Mouse (Mus musculus): Measurements from ENCODE around the gene Sgk2. TPM values are rescaled to one million over a fixed set of nuclear protein-coding genes. Genes with fewer than 3 reads are reported as not detected.

The Sgk2 gene
- polyA plus RNA-seq, 1 experiment from 2014 or later, result 0.09 TPM

DNA sequence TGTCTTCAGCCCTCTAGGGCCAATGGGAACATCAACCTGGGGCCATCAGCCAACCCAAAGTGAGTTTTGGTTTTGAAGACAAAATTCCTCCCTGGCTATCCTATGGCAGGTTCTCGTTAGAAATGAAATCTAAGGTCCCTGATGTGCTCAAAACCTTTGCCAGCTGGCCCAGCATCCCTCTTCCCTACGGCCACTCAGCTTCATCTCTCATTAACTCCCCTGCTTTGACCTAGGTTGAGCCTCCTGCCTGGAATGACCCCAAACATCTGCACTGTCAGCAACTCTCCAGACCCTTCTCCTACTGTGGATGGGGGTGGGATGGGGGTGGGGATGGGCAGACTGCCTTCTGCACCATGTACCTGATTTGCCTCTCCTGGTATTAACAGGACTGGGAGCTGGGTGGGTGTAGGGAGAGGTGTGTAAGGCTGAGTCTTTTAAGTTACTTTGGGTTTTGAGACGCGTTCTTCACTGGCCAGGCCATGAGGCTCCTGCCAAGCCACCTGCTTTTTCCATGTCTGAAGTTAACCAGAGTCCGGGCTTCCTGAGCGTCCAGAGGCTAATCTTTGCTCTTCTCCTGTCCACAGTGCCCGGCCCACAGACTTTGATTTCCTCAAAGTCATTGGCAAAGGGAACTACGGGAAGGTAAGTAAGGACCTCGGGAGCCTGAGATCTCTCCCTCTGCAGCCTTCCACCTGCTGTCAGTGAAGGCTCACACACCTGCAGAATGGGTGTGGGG lies 6.9 kb downstream of the Sgk2 start:
- peaks cover 5% of the 10 kb centered on the region; the same call in 1 of the 2 replicates for H3K4me1 ChIP-seq (replicated peaks)
- H3K27ac ChIP-seq, result no peak overlapping the region
- 86% methylated on average over 9 of the region's 9 CpGs for WGBS
- no peak for ATAC-seq (ENCODE audit: low FRiP score)
- H3K9me3 ChIP-seq, result no peaks in the 10 kb centered on the region
- H3K4me3 ChIP-seq, result no peak overlapping the region
- H3K27me3 ChIP-seq, result 0 out of 2 replicates have a peak, but pooled peaks cover 3% of the 10 kb centered on the region
- H3K9ac ChIP-seq, result no peak overlapping the region
- no peaks in the 10 kb centered on the region for H3K36me3 ChIP-seq
- no peak overlapping the region for H3K4me2 ChIP-seq

DNA sequence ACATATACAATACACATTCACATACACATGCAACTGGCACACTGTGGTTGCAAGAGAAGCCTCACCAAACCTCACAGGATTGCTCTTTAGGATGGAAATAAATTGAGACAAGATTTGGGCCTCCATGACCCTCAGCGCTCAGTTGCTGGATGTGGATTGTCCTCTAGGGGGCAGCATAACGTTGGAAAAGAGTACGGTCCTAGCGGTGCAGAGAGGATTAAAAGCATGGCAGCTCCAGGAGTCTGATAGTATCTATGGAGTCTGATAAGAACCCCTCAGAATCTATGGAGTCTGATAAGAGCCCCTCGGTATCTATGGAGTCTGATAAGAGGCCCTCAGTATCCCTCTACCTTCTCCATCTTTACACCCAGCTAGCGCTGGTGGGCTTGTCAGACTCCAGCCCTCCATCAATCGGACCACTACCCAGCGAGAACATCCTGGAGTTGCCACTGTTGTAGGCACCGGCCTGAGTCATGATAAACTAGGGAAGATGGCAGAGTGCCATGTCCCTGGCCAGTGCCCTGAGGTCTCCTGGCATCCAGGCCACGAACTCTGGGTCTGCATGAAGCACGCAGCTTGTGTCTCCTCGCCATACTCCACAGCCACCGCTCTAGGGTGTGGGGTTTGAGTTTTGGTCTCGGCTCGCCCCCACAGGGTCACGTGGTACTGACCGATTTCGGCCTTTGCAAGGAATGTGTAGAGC lies 11.5 kb downstream of the Sgk2 start:
- H3K9ac ChIP-seq, result no peak overlapping the region; the same call in 1 of the 2 replicates

DNA sequence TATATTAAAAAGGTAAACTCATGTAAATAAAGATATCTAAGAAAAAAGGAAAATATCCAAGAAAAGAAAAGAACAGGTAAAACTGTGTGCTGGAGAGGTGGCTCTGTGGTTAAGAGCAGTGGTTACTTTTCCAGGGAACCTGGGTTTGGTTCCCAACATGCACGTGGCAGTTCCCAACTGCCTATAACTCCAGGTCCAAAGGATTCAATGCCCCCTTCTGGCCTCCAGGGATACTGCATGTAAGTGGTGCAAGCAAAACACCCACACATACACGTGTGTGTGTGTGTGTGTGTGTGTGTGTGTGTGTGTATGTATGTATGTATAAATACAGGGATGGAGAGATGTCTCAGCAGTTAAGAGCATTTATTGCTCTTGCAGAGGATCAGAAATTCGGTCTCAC lies 12.6 kb downstream of the Sgk2 start:
- ATAC-seq (ENCODE audit: low FRiP score), result no peak
- Histone ChIP-seq H3K9me3 (no peaks in the 10 kb centered on the region), H3K27ac (no peak overlapping the region), H3K4me2 (no peak overlapping the region), H3K4me1 (replicated peaks) (peaks cover 6% of the 10 kb centered on the region; the same call in 1 of the 2 replicates), H3K9ac (no peak overlapping the region), H3K27me3 (peaks cover 13% of the 10 kb centered on the region; the same call in 1 of the 2 replicates), H3K4me3 (no peak overlapping the region), H3K36me3 (no peaks in the 10 kb centered on the region)
- 31% methylated on average over 3 of the region's 3 CpGs for WGBS

More for the DNA sequence above, 11.5 kb downstream of the Sgk2 start:
- H3K4me3 ChIP-seq, result peak overlapping the region; percentile 18
- H3K9me3 ChIP-seq, result no peaks in the 10 kb centered on the region
- H3K36me3 ChIP-seq, result no peaks in the 10 kb centered on the region
- no peak overlapping the region for H3K27ac ChIP-seq
- H3K4me2 ChIP-seq, result peak overlapping the region; percentile 40
- peaks cover 10% of the 10 kb centered on the region; the same call in 1 of the 2 replicates for H3K27me3 ChIP-seq
- WGBS, result 36% methylated on average over 18 of the region's 18 CpGs
- peaks cover 6% of the 10 kb centered on the region; the same call in 1 of the 2 replicates for H3K4me1 ChIP-seq (replicated peaks)
- ATAC-seq (ENCODE audit: low FRiP score), result 0 out of 2 replicates have a peak, but pooled peaks have one; percentile 63

DNA sequence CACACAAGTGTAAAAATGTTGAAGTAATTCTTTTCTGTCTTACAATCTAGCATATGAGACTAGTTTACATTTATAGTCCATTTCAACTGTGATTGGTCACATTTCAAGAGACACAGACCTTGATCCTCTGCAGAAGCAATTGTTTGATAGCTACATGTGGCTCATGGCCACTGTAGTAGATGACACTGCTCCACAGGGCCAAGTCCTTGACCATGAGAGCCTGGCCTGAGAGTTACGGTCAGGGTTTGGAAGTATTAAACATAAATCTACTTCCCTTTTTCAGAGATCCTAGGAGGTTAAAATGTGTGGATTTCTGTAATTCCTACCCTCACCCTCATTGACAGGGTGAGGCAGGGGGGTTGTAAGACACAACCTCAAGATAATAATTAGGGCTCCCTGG lies 13.9 kb downstream of the Sgk2 start:
- peaks cover 6% of the 10 kb centered on the region; the same call in 1 of the 2 replicates for H3K4me1 ChIP-seq (replicated peaks)
- peaks cover 18% of the 10 kb centered on the region for H3K27me3 ChIP-seq
- no peak for ATAC-seq (ENCODE audit: low FRiP score)
- H3K9ac ChIP-seq, result no peak overlapping the region
- no peaks in the 10 kb centered on the region for H3K36me3 ChIP-seq
- H3K4me3 ChIP-seq, result no peak overlapping the region
- no peak overlapping the region for H3K27ac ChIP-seq
- WGBS, result 94% methylated on average over 1 of the region's 1 CpGs
- no peaks in the 10 kb centered on the region for H3K9me3 ChIP-seq
- H3K4me2 ChIP-seq, result no peak overlapping the region

DNA sequence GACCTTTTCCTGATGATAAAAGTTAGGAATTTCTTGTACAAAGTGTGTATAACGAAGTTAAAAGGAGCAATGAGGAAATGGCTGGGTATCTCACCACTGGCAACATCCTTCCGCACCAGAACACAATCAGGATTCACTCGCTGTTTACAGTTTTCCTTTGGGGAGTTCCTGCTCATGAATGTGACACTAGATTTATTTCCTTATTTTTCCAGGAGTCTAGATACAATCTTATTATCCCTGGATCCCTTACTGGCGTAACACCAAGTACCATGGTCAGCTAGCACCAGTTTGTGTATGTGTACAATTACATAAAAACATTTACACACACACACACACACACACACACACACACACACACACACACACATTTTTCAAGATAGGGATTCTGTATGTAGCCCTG lies 20.2 kb downstream of the Sgk2 start:
- 84% methylated on average over 4 of the region's 4 CpGs for WGBS
- no peak overlapping the region for H3K4me2 ChIP-seq
- H3K27ac ChIP-seq, result no peak overlapping the region

DNA sequence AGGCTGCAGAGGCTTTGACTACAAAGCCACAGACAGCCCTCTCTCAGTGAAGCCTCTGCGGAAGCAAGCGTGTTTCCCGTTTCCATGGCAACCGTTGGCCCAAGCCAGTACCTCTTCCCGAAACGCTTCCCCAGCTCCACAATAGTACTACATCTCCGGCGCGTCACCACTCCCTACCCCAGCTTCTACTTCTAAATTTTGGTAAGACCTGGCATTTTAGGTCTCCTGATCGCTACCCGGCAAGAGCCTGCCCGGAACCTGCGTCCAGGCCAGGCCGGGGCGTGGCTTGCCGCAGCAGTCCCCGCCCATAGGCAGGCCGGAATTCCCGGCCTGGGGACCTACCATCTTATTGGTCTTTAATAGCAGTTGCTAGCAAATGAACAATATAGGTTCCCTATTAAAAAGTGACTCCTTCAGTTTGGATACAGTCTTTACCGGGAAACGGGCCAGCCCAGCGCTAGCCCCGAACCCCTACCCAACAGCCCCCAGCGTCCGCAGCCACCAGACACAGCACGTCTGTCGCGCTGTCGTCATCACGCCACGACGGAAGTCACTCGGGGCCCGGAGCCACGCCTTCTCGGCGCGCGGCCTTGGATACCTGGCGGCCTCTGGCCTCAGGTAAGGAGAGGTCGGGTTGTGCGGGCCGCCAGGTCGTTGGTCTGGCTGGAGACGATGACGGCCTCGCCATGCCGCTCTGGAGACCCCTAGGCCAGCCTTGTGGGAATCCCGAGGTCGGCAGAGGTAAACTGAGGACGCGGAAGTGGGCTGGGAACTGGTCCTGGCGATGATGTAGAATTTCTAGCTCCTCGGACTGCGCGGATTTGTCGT lies 30.0 kb downstream of the Sgk2 start, which contains the start of gene Ift52:
Ift52 (plus strand) TSS at position 439 of the 828 bp plus-strand sequence.
- WGBS, result under 1% methylated on average over 57 of the region's 57 CpGs
- Histone ChIP-seq H3K27ac (peak within 1 kb of the TSS; percentile 80), H3K4me3 (peak within 1 kb of the TSS; percentile 79), H3K9me3 (no peaks in the 10 kb centered on the region), H3K36me3 (no peaks in the 10 kb centered on the region), H3K27me3 (0 out of 2 replicates have a peak, but pooled peaks cover 4% of the 10 kb centered on the region), H3K4me2 (peak within 1 kb of the TSS; percentile 62), H3K4me1 (replicated peaks) (peaks cover 14% of the 10 kb centered on the region), H3K9ac (peak within 1 kb of the TSS; percentile 83)
- peak; percentile 96 for ATAC-seq (ENCODE audit: low FRiP score)

More for the DNA sequence above, 20.2 kb downstream of the Sgk2 start:
- Histone ChIP-seq H3K4me3 (no peak overlapping the region), H3K36me3 (no peaks in the 10 kb centered on the region), H3K9ac (no peak overlapping the region), H3K4me1 (replicated peaks) (no peaks in the 10 kb centered on the region), H3K27me3 (peaks cover 8% of the 10 kb centered on the region), H3K9me3 (no peaks in the 10 kb centered on the region)
- no peak for ATAC-seq (ENCODE audit: low FRiP score)

DNA sequence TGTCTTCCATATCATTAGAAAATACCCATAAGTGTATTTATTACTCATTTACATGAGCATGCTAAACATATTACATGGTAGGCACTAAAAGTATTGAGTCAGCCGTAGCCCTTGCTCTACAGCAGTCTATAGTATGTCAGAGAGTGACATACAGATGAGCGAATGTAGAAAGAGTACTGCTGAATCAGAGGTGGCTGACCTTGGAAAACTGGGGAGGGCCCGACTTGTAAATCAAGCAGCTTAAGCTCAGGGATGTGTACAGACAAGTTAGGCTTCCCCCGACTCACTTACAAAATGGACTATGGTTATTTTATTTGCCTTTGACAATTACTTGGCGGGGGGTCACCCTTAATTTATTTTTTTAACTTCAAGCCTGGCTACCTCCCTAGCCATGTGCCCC lies 44.2 kb downstream of the Sgk2 start:
- H3K4me3 ChIP-seq, result no peak overlapping the region
- no peak for ATAC-seq (ENCODE audit: low FRiP score)
- H3K9me3 ChIP-seq, result no peaks in the 10 kb centered on the region
- H3K9ac ChIP-seq, result no peak overlapping the region
- WGBS, result 90% methylated on average over 5 of the region's 5 CpGs
- no peaks in the 10 kb centered on the region for H3K4me1 ChIP-seq (replicated peaks)
- H3K36me3 ChIP-seq, result peaks cover 93% of the 10 kb centered on the region
- H3K27ac ChIP-seq, result no peak overlapping the region
- H3K27me3 ChIP-seq, result no peaks in the 10 kb centered on the region
- no peak overlapping the region for H3K4me2 ChIP-seq

DNA sequence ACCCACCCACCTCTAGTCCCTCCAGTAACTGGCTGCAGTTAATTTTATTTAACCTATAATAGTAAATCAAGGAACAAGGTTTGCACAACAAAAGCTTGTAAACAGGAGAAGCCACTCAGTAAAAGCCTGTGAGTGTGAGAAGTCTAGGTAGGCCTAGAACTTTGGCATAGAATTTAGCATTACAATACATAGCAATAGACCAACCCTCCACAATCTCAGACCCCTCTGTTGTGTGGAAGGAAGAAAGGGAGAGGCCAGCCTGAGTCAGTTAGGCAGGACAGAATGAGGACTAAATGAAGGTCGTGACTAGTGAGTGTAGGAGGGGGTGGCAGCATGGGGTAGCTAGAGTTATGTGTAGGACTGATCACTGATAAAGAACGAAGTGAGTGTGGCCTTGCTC lies 44.6 kb downstream of the Sgk2 start:
- Histone ChIP-seq H3K4me1 (replicated peaks) (no peaks in the 10 kb centered on the region), H3K4me3 (no peak overlapping the region), H3K9ac (no peak overlapping the region), H3K36me3 (peaks cover 93% of the 10 kb centered on the region), H3K27me3 (no peaks in the 10 kb centered on the region), H3K27ac (no peak overlapping the region), H3K9me3 (no peaks in the 10 kb centered on the region), H3K4me2 (no peak overlapping the region)
- WGBS, result 79% methylated on average over 2 of the region's 2 CpGs
- ATAC-seq (ENCODE audit: low FRiP score), result no peak

DNA sequence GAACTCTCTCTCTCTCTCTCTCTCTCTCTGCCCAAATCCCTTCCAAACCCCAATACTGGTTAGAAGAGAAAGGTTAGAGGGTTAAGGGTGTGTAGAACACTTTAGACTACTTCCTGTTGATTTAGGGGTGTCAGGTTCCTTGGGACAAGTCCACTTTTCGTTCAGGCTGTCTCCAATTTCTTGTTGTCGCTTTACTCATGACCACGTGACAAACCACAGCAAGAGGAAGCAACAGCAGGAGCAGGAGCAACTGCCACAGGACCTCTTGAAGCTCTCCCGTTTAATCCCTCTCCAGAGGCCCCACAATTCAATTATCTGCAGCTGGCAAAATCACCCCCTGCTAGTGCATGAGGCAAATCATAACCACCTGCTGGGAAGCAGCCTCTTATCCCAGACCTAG lies 45.5 kb downstream of the Sgk2 start:
- H3K4me2 ChIP-seq, result no peak overlapping the region
- H3K27me3 ChIP-seq, result no peaks in the 10 kb centered on the region
- no peak overlapping the region for H3K27ac ChIP-seq
- 64% methylated on average over 4 of the region's 4 CpGs for WGBS
- no peak for ATAC-seq (ENCODE audit: low FRiP score)
- H3K36me3 ChIP-seq, result peaks cover 93% of the 10 kb centered on the region
- H3K4me3 ChIP-seq, result no peak overlapping the region
- no peaks in the 10 kb centered on the region for H3K4me1 ChIP-seq (replicated peaks)
- H3K9ac ChIP-seq, result no peak overlapping the region
- no peaks in the 10 kb centered on the region for H3K9me3 ChIP-seq

DNA sequence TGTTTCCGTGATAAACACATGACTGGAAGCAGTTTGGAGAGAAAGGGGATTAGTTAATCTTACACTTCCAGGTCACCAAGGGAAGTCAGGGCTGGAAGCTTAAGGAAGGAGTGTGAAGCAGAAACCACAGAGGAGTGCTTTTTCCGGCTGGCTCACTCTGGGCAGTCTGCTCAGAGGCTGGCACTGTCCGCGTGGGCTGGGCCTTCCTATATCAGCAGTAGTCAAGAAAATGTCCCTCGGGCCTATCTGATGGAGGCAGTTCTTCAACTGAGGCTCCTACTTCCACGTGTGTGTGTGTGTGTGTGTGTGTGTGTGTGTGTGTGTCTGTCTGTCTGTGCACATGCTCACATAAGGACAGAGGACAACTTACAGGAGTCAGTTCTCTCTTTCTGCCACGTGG lies 52.8 kb downstream of the Sgk2 start:
- no peak overlapping the region for H3K4me2 ChIP-seq
- no peak overlapping the region for H3K27ac ChIP-seq
- H3K4me1 ChIP-seq (replicated peaks), result no peaks in the 10 kb centered on the region
- 87% methylated on average over 7 of the region's 7 CpGs for WGBS
- no peak for ATAC-seq (ENCODE audit: low FRiP score)
- H3K27me3 ChIP-seq, result no peaks in the 10 kb centered on the region
- no peaks in the 10 kb centered on the region for H3K9me3 ChIP-seq
- H3K36me3 ChIP-seq, result peaks cover 92% of the 10 kb centered on the region
- no peak overlapping the region for H3K9ac ChIP-seq
- H3K4me3 ChIP-seq, result no peak overlapping the region

DNA sequence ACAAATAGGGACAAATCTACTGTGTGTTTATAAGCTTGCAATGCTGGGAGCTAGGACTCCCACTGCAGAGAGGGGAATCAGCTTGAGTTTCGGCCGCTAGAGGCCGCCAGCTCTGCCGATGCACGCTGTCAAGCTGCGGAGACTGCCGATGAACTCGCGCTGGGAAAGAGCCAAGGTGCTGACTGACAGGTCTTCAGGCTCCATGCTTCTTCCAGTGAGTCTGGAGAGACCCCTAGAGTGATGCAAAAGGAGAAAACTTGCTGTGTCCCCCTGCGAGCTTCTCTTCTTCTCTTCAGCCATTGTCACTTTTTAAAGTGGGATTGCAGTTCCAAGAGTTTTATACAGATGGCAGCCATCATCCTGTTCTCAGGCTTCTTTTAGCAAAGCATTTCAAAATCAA lies 61.0 kb downstream of the Sgk2 start:
- Histone ChIP-seq H3K9ac (no peak overlapping the region), H3K9me3 (no peaks in the 10 kb centered on the region), H3K27me3 (0 out of 2 replicates have a peak, but pooled peaks cover 3% of the 10 kb centered on the region), H3K4me2 (peak overlapping the region; percentile 52), H3K4me3 (peak overlapping the region; percentile 29), H3K4me1 (replicated peaks) (0 out of 2 replicates have a peak, but pooled peaks cover 3% of the 10 kb centered on the region), H3K36me3 (peaks cover 46% of the 10 kb centered on the region), H3K27ac (no peak overlapping the region)
- 0 out of 2 replicates have a peak, but pooled peaks have one; percentile 54 for ATAC-seq (ENCODE audit: low FRiP score)
- 2% methylated on average over 10 of the region's 10 CpGs for WGBS

DNA sequence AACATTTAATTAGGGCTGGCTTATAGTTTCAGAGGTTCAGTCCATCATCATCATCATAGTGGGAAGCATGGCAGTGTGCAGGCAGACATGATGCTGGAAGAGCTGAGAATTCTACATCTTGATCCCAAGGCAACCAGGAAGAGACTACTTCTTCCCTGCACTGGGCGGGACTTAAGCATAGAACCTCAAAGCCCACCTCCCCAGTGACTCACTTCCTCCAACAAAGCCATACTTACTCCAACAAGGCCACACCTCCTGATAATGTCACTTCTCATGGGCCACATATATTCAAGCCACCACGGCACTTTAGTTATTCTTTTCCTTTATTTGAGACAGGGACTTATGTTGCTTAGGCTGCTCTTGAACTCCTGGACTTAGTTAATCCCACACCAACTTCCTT lies 62.0 kb downstream of the Sgk2 start:
- no peak for ATAC-seq (ENCODE audit: low FRiP score)
- Histone ChIP-seq H3K4me3 (no peak overlapping the region), H3K36me3 (peaks cover 36% of the 10 kb centered on the region), H3K9ac (no peak overlapping the region), H3K4me1 (replicated peaks) (peaks cover 9% of the 10 kb centered on the region), H3K4me2 (no peak overlapping the region), H3K27me3 (0 out of 2 replicates have a peak, but pooled peaks cover 5% of the 10 kb centered on the region), H3K27ac (no peak overlapping the region), H3K9me3 (no peaks in the 10 kb centered on the region)
- WGBS, result 96% methylated on average over 2 of the region's 2 CpGs

All from hindbrain, embryonic 13.5 days (tissue).